Mouse (Mus musculus): Measurements from ENCODE around the gene Wdr25. TPM values are rescaled to one million over a fixed set of nuclear protein-coding genes. Genes with fewer than 3 reads are reported as not detected.

Gene Wdr25
- total and polyA plus RNA-seq, 3 experiments: 8.3 to 12.4 (median 10.8) TPM

- no peaks in the 10 kb centered on the region for H3K9me3 ChIP-seq (replicated peaks; ENCODE audit: low read length)
- H3K27me3 ChIP-seq (replicated peaks): no peaks in the 10 kb centered on the region
- TF ChIP-seq ETS1 (conservative IDR thresholded peaks at IDR 0.05; ENCODE audit: low read depth, low read length) (no peak), UBTF (IDR thresholded peaks at IDR 0.05; ENCODE audit: low read depth, low read length) (no peak), NRF1 (IDR thresholded peaks at IDR 0.05; ENCODE audit: low read depth, low read length) (no peak), KAT2A (IDR thresholded peaks at IDR 0.05; ENCODE audit: insufficient replicate concordance, low read length) (no peak), IRF4 (IDR thresholded peaks at IDR 0.05; ENCODE audit: low read depth, low read length) (no peak), EP300 (IDR thresholded peaks at IDR 0.05; ENCODE audit: low read length) (no peak), E2F4 (IDR thresholded peaks at IDR 0.05; ENCODE audit: insufficient replicate concordance, low read depth, low read length) (no peak), JUND (conservative IDR thresholded peaks at IDR 0.05; ENCODE audit: low read depth, low read length) (no peak), CHD2 (IDR thresholded peaks at IDR 0.05; ENCODE audit: low read length) (no peak), NELFE (IDR thresholded peaks at IDR 0.05; ENCODE audit: low read depth, low read length) (no peak), SMC3 (IDR thresholded peaks at IDR 0.05; ENCODE audit: low read depth, low read length) (no peak), MXI1 (IDR thresholded peaks at IDR 0.05; ENCODE audit: low read depth, low read length) (no peak), RAD21 (IDR thresholded peaks at IDR 0.05; ENCODE audit: low read depth, low read length) (no peak), ELF1 (IDR thresholded peaks at IDR 0.05; ENCODE audit: low read depth, low read length) (no peak), POLR2AphosphoS2 (IDR thresholded peaks at IDR 0.05; ENCODE audit: low read depth, low read length) (no peak), TBP (conservative IDR thresholded peaks at IDR 0.05; ENCODE audit: low read depth, low read length) (no peak), GABPA (IDR thresholded peaks at IDR 0.05; ENCODE audit: insufficient replicate concordance, low read depth, low read length) (no peak), BHLHE40 (IDR thresholded peaks at IDR 0.05; ENCODE audit: low read depth, low read length) (no peak), MAFK (IDR thresholded peaks at IDR 0.05; ENCODE audit: insufficient replicate concordance, low read length) (no peak)
- in situ Hi-C loops (cut with MboI; ENCODE audit: low pct_ligation_motif_present, low pct_unique_long_range_greater_than_20kb, low sequenced_read_pairs) (no loop called here), dilution Hi-C loops (cut with MboI; ENCODE audit: extremely low pct_ligation_motif_present, extremely low pct_unique_long_range_greater_than_20kb, low sequenced_read_pairs) (no loop called here)
- DNase-seq (ENCODE audit: extremely low read depth): no peak
- no peak overlapping the region for H3K27ac ChIP-seq (ENCODE audit: insufficient read depth, low read depth)
- H3K9ac ChIP-seq (ENCODE audit: insufficient read depth, low read depth): no peak overlapping the region
- H3K79me2 ChIP-seq (replicated peaks; ENCODE audit: control insufficient read depth, extremely low read depth, insufficient read depth, poor library complexity, severe bottlenecking): no peaks in the 10 kb centered on the region
- H3K4me2 ChIP-seq (ENCODE audit: insufficient read depth, low read depth, poor library complexity, severe bottlenecking): no peak overlapping the region
- no peak overlapping the region for H3K4me3 ChIP-seq (replicated peaks in 1 of 3; ENCODE audit: low read depth in 2 of 3, low read length in 2 of 3, poor library complexity in 1 of 3)
- H3K36me3 ChIP-seq (replicated peaks in 1 of 2; ENCODE audit: control insufficient read depth in 1 of 2, insufficient read depth in 1 of 2, low read length in 1 of 2): peaks cover 0 to 30% of the 10 kb centered on the region in 2 experiments
- H3K4me1 ChIP-seq (ENCODE audit: control insufficient read depth in 1 of 2, insufficient read depth in 2 of 2): no peaks in the 10 kb centered on the region
These were observed 103.8 kb downstream of the Wdr25 start for GRCm38 (mm10) chr12:108997249-108997648.

DNA sequence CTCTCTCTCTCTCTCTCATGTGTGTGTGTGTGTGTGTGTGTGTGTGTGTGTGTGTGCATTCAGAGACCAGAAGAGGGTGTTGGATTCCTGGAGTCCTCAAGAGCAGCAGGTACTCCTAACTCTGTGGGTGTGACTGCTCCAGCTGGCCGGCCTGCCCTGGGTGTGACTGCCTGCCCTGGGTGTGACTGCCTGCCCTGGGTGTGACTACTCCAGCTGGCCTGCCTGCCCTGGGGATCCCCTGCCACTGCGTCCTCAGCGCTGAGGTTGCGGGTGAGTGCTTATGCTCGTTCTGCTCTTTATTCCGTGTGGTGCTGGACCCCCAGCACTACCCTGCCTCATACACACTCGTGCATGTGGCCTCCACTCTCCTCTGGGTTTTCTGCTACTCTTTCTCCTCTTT lies 109.5 kb downstream of the Wdr25 start:
- no peak overlapping the region for H3K27ac ChIP-seq (ENCODE audit: insufficient read depth, low read depth)
- H3K9ac ChIP-seq (ENCODE audit: insufficient read depth, low read depth): no peak overlapping the region
- H3K4me1 ChIP-seq (ENCODE audit: control insufficient read depth in 1 of 2, insufficient read depth in 2 of 2): peaks cover 0 to 13% of the 10 kb centered on the region in 2 experiments; a peak in 1 of 4 replicates
- H3K9me3 ChIP-seq (replicated peaks; ENCODE audit: low read length): no peaks in the 10 kb centered on the region
- dilution Hi-C loops (cut with MboI; ENCODE audit: extremely low pct_ligation_motif_present, extremely low pct_unique_long_range_greater_than_20kb, low sequenced_read_pairs) (no loop called here), in situ Hi-C loops (cut with MboI; ENCODE audit: low pct_ligation_motif_present, low pct_unique_long_range_greater_than_20kb, low sequenced_read_pairs) (no loop called here)
- TF ChIP-seq MEF2A (IDR thresholded peaks at IDR 0.05; ENCODE audit: borderline replicate concordance, low read depth, low read length): no peak
- no peak overlapping the region for H3K4me3 ChIP-seq (replicated peaks in 1 of 3; ENCODE audit: low read depth in 2 of 3, low read length in 2 of 3, poor library complexity in 1 of 3)
- H3K79me2 ChIP-seq (replicated peaks; ENCODE audit: control insufficient read depth, extremely low read depth, insufficient read depth, poor library complexity, severe bottlenecking): no peaks in the 10 kb centered on the region
- no peaks in the 10 kb centered on the region for H3K27me3 ChIP-seq (replicated peaks)
- H3K36me3 ChIP-seq (replicated peaks in 1 of 2; ENCODE audit: control insufficient read depth in 1 of 2, insufficient read depth in 1 of 2, low read length in 1 of 2): peaks cover 0 to 19% of the 10 kb centered on the region in 2 experiments
- H3K4me2 ChIP-seq (ENCODE audit: insufficient read depth, low read depth, poor library complexity, severe bottlenecking): no peak overlapping the region
- no peak for DNase-seq (ENCODE audit: extremely low read depth)
